Mouse (Mus musculus) fat pad, adult 2 months (tissue): ENCODE results near the gene Ccdc125.
"Not testable (repeated sequence)": the region's sequence is repeated elsewhere in the genome, so short reads cannot be mapped to it uniquely, and the experiment has no call there.

Experiments
- DNase-seq: peaks from one replicate; pipeline ENCODE4 v3.0.0-alpha.2; 2011; ENCODE audit warnings: low read depth, low spot score; ENCODE audit errors: extremely low read depth

The Ccdc125 gene

DNA sequence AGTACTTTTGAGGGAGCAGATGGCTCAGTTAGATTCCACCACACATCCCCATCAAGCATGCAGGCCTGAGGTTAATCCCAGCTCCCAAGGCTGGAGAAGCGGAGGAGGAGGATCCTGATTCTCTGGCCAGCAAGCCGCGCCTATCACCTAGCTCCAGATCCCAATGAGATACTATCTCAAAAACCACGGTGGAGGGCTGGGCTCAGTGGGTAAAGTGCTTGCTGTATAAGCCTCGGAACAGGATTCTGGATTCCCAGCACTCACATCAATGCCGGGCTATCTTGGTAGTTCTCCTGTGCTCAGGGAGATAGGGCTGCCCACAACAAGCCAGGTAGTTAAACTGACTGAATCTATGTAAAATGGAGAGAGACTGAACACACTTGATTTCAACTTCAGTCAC lies 46.0 kb downstream of the Ccdc125 start:
- DNase-seq: no peak

DNA sequence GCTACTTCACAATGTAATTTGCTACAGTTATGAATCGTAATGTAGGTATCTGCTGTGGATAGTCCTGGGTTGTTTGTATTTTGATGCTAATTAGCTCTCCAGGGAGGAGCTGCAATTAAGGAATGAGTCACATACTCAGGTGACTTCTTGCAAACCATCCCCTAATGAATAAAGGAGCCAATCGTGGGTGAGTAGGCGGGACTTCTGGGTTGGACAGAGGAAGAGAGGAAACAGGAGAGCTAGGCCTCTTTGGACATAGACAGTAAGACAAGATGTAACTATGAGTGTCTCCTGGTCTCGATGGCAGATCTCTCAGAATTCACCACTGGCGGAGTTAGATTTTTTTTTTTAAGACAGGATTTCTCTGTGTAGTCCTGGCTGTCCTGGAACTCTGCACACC lies 52.1 kb downstream of the Ccdc125 start:
- no peak for DNase-seq

DNA sequence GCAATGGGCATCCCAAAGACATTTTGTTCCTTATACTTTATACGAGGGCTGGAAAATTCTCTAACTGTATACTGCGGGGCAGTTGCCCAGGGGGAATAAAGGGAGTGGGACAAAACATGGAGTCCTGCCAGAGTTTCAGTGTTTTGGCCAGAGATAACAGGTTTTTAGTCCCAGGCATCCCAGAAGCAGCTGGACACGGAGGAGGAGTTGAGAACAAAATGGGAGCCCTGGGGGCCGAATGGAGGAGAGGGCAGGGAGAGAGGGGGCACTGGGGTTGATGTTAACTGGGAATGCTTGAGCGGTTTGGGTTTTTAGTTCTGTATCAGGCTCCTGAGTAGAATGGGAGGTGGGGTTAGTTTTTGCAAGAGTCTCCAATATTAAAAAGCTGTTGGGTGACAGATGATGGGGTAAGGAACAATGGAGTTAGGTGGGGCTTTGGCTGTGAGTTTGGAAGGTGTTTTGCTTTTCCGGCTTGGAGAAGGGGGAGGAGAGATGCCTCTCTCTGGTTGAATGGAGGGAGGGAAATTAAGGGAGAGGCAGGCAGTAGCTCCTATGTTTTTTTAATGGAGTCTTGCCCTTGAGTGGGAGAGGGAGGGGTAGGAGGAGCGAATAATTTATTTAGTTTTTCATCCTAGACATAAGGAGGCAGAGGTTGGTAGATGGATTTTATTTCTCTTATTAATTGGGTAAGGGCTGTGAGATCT lies 54.7 kb downstream of the Ccdc125 start:
- DNase-seq: no peak

DNA sequence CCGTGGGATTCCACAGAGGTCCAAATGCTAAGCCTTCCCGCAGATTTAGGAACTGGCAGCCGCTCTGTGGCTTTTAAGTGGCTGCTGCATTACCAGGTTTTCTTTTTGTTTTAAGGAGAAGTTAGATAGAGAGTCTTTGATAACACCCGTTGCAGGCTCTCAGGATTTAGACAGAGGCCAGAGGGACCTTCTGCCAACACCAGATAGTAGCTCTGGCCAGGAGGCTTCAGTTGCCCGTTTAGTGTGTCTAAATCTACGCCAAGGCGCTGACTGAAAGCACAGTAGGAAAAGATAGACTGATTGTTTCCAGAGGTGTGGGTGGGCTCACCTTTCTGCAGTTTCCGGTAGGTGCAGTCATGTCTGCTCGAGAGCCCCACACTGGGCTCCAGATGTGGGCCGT lies 55.7 kb downstream of the Ccdc125 start:
- DNase-seq: no peak

DNA sequence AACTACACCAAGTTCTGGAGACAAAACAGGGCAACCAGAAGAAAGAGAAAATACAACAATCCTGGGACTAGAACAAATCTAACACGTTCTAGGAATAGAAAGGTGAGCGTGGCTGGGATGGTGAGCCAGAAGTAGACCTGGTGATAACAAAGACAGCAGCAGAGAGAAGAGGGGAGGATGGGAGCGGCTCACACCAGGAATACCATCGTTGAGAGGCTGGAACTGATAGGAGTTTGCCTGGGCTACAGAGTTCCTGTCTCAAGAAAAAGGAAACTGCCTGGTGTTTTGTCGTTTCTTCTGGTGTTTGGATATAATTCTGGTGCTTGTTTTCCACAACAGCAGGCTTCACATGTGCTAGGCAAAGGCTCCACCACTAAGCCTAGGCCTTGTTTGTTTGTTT lies 58.6 kb downstream of the Ccdc125 start:
- no peak for DNase-seq

DNA sequence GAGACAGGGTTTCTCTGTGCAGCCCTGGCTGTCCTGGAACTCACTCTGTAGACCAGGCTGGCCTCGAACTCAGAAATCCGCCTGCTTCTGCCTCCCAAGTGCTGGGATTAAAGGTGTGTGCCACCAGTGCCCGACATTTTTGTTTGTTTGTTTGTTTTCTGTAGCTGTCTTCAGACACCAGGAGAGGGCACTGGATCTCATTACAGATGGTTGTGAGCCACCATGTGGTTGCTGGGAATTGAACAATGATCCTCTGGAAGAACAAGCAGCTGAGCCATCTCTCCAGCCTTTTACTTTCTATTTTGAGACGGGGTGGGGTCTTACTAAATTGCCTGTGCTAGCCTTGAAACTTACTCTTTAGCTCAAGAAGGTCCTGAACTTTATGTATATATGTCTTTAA lies 59.0 kb downstream of the Ccdc125 start:
- not testable (repeated sequence) for DNase-seq

DNA sequence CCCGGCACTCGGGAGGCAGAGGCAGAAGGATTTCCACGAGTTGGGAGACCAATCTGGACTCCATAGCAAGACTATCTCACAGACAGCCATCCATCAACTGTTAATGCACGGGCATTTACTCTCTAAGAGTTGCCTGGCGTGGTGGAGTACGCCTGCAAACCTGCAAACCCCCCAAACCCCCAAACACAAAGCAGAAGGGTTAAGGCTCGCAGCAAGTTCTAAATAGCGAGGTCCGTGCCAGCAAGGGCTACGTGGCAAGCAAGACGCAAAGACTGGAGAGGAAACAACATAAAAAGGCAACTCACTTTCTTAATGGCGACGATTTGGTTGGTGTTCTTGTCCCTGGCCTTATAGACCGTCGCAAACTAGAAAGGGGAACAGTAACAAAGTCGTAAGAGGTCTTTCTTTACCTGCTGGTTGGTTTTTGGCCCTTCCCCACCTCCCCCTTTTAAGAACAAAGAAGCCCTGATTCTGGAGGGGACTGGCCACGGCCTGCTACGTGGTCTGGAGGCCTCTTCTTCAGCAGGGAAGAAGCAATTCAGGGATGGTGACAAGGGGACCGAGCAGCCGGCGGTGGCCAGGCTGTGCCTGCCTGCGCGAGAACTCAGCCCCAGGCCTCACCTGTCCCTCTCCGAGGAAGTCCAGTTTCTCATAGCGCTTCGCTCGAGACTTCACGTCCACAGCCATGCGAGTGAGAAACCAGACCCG lies 60.8 kb downstream of the Ccdc125 start:
- DNase-seq: no peak

DNA sequence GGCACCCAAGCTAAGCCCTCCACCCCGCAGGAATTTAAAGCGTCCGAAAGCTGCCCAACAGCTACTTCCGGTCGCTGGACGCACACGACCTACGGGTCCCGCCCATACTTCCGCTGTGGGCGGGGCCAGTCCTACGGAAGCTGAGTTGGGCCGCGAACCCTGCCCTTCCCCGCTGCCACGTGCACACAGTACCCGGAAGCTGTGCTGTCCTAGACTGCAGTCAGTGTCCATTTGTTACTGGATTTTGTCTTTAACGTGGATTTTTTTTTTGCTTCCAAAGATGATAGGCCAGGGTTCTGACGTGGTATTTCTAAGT lies 61.3 kb downstream of the Ccdc125 start, which contains the start of gene Cdk7:
Gene Cdk7 (minus strand): TSS at position 79 of the 316 bp plus-strand sequence.
- DNase-seq: no peak

DNA sequence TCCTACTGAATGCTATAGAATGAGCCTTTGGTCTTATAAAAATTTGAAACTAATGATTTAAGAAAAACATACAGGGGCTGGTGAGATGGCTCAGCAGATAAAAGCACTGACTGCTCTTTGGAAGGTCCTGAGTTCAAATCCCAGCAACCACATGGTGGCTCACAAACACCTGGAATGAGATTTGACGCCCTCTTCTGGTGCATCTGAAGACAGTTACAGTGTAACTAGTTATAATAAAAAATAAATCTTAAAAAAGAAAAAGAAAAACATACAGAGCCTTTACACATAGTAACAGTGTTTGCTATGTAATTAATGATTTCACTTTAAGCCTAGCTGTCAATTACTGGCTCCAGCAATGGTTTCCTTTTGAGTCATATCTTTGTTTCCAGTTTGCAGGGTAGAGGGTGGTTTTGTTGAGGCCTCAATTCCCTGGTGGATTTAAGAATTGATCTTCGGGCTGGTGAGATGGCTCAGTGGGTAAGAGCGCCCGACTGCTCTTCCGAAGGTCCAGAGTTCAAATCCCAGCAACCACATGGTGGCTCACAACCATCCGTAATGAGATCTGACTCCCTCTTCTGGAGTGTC lies 62.0 kb downstream of the Ccdc125 start:
- not testable (repeated sequence) for DNase-seq

DNA sequence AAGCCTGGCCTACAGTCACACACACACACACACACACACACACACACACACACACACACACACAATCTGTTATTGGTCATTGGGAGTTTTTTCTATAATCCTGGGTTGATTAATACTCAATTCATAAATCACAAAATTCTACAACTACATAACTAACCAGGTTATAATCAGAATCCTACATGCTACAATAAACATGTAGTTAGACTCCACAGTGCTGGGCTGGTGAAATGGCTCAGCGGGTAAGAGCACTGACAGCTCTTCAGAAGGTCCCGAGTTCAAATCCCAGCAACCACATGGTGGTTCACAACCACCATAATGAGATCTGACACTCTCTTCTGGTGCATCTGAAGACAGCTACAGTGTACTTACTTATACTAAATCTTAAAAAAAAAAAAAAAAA lies 63.2 kb downstream of the Ccdc125 start:
- DNase-seq: no peak

DNA sequence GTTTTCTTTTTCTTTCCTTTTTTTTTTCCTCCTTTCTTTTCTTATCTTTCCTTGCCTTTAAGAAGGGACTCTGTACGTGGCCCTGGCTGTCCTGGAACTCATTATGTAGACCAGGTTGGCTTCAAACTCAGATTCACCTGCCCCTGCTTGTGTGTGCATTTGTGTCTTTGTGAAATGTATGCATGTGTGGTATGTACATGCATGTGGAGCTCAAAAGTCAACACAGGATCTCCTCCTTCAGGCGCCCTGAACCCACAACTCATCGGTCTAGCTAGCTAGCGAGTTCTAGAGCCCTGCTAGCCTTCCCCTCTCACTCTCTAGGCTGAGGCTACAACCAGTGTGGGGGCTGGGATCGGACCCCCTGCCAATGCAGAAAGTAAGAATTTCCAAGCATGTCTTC lies 73.3 kb downstream of the Ccdc125 start:
- DNase-seq: no peak

DNA sequence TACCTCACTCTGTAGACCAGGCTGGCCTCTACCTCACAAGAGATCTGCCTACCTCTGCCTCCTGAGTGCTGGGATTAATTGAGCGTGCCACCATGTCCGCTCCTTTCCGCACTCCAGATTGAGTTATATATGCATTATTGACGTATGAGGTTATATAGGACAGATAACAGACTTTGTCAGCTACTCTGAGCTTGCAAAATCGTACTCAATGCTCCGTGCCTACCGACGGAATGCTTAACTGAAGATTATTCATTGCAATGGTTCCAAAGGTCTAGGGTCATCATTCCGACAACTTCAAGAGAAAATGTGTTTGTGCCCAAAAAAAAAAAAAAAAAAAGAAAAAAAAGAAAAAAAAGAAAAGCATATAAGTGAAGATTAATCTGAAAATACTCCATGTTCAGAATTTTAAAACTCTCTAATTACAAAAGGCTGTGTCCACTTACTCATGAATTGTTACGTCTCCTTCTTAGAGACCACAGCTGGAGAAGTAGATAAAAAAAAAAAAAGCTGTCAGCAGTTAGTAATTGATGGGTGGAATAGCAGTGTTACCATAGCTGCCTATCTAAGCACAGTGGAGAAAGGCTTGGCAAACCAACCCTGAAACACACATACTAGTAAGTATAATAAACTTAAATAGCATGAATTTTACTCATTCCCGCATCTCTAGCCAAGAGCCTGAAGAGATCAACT lies 74.0 kb downstream of the Ccdc125 start:
- no peak for DNase-seq

DNA sequence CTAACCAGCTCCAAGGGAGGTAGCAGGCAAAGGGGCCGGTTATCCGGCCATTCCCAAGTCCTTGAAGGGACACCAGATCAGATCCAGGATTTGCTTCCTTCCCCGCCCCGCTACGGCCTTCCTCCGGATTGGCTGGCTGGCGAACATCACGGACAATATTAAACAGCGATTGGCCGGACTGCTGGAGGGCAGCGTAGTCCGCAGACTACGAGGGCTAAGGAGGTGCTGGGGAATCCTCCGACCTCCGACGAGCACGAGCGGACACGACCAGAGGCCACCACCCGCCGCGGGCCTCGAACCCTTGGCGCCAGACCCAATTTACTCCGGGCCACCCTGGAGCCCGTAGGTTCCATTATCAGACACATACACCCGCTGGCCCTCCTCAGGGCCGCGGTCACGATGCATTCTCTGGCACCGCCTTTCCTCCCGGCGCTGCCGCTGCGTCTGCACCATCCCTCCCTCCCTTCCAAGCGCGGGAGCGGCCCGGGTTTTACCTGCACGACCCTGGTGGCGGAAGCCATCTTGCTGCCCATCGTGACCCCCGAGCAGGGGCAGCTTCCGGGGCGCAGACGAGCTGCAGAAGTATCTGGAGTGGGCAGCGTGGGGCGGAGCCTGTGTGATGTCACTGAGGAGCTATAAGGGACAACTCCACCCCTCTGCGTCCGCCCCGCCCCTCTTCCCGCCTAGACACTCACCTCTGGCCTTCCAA lies 74.7 kb downstream of the Ccdc125 start, which contains the start of gene Mrps36:
Gene Mrps36 (minus strand): TSS at position 624 of the 709 bp plus-strand sequence.
- DNase-seq: no peak

DNA sequence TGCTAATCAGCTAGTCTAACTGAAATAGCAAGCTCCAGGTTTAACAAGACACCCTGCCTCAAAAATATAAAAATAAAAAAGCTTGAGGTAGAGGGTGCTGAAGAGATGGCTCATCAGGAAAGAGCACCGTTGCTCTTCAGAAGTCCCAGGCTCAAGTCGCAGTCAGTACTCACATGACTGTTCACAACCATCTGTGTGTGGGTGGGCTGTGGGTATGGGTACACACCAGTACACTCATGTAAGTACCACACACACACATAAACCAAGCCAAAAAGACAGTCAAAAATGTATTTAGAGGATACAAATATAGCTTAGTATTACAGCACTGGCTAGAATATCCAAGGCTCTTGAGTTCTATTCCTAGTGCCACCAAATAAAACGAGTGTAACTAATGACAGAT lies 76.6 kb downstream of the Ccdc125 start:
- no peak for DNase-seq
